Mouse (Mus musculus) adrenal gland, adult (tissue): Measurements from ENCODE around the gene Rora.

Experiments used
- DNase-seq, 2 experiments: peaks; one replicate each; pipeline ENCODE4 v3.0.0; 2022 to 2023; ENCODE audit warnings: low spot score in 1 of 2; ENCODE audit not compliant: inconsistent age in 2 of 2

Rora gene

GRCm38 (mm10) chr9:68876289-68876688 lies 222.7 kb downstream of the Rora start:
- peak in 1 of 2 experiments; percentile 54 for DNase-seq

DNA sequence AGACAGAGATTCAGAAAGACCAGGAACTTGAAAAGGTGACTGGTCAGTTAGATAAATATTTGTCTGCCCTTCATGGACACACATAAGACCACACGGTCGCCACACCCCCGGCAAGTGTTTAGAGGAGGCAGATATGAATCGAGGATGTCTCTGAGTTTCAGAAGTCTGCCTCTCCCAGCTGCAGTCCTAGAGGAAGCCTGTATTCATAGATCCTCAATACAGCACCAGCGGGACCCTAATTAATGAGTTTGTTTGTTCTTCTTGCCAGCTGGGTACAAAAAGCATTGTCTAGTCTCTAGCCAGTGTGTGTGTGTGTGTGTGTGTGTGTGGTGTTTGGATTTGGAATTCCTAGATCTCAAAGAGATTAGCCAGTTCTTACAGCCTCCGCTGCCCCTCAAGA lies 228.3 kb downstream of the Rora start:
- DNase-seq, result no peak

- no peak for DNase-seq
Measured at GRCm38 (mm10) chr9:68883005-68883404, 229.4 kb downstream of the Rora start.

DNA sequence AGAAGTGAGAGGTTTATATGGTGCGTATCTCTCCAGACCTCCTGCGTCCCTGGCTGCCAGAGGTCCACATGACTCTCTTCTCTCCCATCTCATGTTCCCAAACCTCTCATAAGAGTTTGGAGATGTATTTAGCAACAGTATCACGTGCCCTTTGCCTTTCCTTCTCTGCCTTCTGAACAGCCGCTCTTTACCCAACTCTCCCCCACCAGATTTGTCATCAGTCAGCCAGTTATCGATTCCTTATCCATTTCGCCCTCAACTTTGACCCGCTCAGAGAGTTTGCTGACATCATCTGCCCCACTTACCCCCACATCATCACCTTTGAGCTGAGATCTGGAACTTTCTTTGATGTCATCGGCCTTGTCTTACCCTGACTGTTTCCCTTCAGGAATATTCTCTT lies 230.1 kb downstream of the Rora start:
- no peak for DNase-seq

- peak in 1 of 2 experiments; percentile 46 for DNase-seq
Measured at GRCm38 (mm10) chr9:68884451-68885035, 231.0 kb downstream of the Rora start.

DNA sequence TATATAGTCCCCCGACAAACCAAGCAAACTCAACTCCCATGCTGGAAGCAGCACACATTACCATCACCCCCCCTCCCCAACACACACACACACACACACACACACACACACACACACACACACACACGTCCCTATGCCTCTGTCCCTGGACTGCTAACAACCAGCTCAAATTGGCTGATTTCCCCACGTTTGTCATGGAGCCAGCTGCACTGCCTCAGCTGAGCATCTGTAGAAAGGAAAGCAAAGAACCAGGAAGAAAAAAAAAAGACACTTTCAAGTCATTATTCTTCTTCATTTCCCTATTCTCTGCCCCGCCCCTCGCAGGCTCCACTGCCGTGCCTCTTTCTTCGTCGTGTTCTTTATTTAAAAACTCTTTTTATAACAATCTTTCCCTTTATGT lies 235.1 kb downstream of the Rora start:
- DNase-seq, result peak in 1 of 2 experiments; percentile 64

DNA sequence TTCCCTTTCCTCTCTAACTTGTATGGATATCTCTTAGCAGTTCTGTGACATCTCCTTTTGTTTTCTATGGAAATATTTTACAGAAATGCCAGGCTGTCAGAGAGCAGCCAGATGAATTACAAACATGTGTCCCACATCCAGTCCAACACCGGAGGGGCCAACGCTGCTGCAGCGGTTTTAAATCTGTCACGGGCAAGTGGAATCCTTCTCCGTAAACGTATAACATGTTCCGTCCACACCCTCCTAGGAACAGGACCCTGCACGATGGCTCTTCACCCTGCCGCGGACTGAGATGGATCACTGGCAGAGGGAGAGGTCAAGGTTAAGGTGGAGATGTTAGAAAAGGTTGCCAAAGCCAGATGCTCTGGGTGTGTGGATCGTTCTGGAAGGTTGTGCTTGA lies 237.8 kb downstream of the Rora start:
- peak in 1 of 2 experiments; percentile 45 for DNase-seq

DNA sequence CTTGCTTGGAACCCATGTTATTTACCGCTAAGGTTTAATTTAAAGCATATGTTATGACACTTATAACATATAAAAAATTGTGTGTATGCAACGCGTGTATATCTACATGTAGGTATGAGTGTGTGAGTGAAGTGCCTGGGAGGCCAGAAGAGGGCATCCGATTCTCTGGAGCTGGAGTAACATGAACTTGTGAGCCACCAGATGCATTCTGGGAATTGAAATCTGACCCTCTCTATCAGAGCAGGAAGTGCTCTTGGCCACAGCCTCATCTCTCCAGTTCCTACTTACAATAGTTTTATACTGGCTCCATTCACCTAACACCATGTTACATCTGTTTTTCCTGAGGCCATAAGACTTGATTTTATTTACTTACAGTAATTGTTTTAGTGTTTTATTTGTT lies 238.8 kb downstream of the Rora start:
- no peak for DNase-seq

GRCm38 (mm10) chr9:68892859-68893258 lies 239.3 kb downstream of the Rora start:
- DNase-seq, result no peak

- DNase-seq, result no peak
Measured at GRCm38 (mm10) chr9:68898286-68898685, 244.7 kb downstream of the Rora start.

GRCm38 (mm10) chr9:68899525-68900222 lies 246.1 kb downstream of the Rora start:
- DNase-seq, result no peak

- DNase-seq, result peak in 1 of 2 experiments; percentile 61
Measured at GRCm38 (mm10) chr9:68906361-68906883, 252.8 kb downstream of the Rora start.

DNA sequence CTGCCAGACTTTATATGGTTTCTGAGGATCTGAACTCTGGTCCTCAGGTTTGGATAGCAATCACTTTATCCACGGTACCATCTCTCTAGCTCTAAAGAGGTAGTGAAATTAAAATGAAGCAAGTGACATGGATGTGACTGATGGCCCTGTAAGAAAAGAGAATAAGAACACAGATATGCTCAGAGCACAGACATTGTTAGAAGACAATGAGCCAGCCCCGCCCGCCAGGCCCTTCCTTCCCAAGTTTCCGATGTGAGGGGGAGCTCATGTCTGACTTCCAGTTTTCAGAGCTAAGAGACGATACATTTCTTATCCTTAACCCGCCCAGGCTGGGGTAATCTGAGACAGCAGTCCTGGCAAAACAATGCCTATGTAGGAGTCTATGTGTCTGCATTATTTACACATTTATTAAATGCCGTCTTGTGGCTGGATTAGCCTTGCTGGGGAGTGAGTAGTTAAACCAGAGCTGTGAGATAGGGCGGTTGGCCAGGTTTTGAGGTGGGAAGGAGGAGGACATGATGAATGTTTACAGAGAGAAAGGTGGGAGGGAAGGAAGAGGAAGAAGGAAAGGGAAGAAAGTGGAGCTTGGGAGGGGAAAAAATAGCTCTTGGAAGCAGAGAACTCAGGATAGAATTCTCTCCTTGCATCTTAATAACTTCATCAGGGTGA lies 259.0 kb downstream of the Rora start:
- DNase-seq, result no peak

DNA sequence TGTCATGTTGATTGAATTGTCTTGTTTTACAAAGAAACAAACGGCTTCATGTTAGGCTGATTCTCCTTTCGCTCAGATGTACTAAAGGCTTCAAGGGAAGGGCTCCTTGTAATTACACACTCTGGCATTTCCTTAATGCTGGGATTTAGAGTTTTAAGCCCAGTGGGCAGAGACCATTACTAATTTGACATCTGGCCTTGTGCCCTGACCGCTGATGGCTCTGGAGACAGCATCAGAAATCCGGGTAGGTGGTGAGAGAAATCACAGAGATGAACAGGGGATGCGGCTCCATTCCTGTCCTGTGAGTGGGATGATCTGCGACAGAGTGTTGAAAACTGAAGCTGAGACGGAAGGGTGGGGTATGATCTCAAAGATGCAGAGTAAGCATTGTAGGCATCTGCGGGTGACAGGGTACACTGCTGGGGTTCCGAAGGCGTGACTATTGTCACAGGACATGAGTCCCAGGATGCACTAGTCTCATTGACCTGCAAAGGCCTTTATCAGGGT lies 259.7 kb downstream of the Rora start:
- no peak for DNase-seq

- DNase-seq, result no peak
Measured at GRCm38 (mm10) chr9:68914541-68915275, 261.1 kb downstream of the Rora start.

- DNase-seq, result no peak
Measured at GRCm38 (mm10) chr9:68916741-68917140, 263.2 kb downstream of the Rora start.

DNA sequence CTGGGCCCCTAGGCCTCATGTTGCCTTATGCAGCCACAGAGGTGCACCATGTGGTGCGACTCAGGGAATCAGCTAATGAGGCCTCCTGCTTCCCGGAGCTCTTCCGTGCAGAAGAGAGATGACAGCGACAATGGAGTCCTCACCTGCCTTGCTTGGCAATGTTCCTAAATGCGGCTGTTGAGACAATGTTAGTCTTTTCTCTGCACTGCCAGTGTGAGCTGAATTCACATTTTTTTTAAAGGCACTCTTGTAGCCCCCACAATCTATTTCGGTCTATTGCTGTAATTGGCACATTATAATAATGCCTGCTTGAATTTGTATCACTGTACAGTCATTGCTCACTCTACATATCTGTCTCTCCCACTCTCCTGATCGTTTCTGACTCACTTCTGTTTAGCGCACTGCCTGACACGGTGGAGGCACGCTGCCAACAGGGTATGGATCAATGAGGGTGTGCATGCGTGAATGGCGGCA lies 269.6 kb downstream of the Rora start:
- no peak for DNase-seq

GRCm38 (mm10) chr9:68926406-68926805 lies 272.8 kb downstream of the Rora start:
- no peak for DNase-seq

GRCm38 (mm10) chr9:68933159-68933558 lies 279.6 kb downstream of the Rora start:
- no peak for DNase-seq

- DNase-seq, result no peak
Measured at GRCm38 (mm10) chr9:68934238-68934637, 280.7 kb downstream of the Rora start.

DNA sequence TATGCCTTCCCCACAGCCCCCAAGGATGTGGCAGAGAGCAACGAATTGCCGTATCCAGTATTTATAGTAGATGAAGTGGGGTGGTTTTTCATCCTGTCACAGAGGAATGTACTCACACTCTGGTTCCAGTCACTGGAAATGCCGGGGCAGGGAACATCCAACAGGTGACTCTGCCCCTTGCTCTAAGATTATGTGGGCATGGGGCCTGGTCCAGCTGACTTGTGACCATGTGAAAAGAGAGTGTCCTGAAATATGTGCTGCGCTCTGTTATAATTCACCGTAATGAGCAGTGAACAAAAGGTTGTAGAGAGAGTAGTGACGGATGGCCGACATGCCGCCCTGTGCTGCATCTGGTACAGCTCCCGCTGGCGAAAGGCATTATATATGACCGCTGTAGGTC lies 282.0 kb downstream of the Rora start:
- no peak for DNase-seq
